17 mouse cellular contexts compared by ENCODE assay signal in the genomic region with DNA sequence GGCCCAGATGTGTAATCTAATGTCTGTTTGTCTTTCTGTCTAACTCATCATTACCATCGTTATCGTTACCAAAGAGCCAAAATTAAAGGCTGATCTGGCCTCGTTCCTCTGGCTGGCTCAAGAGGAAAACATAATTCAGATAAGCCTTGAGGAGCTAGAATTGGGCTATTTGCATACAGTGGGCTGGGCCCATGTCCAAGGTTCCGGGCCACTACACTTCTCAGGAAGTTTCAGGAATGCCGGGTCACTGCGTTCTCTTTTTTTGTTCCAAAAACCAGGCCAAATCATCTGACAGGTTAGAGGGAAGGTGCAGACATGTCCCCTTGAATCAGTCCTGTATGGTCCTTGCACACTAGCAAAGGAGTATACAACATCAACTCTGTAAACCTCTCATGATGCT.
A peak's percentile ranks its signal among the peaks of the same experiment; 100 is the strongest.
DNase-seq lines count a peak whose midpoint lies in the region; TF ChIP-seq lines count a peak whose summit lies in the region.
"Had no signal": no experiment of that assay in that cellular context is flagged by ENCODE, and none has a peak within 500 bp of the region (broad histone marks: within the 10 kb centered on the region; RNA-seq: fewer than 3 reads in every experiment).

No protein-coding gene starts in this region.

- WGBS in lung, adult 2 months: 34% methylated on average over 6 of the region's 6 CpGs
- WGBS in thymus, adult 2 months: 85% methylated on average over 6 of the region's 6 CpGs

- intact Hi-C loops in heart, postnatal 10 days (cut with DNase I): no loop called here

- no peaks in the 10 kb centered on the region for H3K27me3 ChIP-seq in thymus, adult 2 months (ENCODE audit: control insufficient read depth, insufficient read depth, low read length)
- H3K27me3 ChIP-seq: heart, embryonic 15.5 days; megakaryocyte, embryonic 14.5 days; neural tube, embryonic 13.5 days had no signal

- DNase-seq in heart, postnatal 10 days: peak; percentile 19 to 29
- DNase-seq in heart, adult 11 months: no peak
- peak; percentile 72 for DNase-seq in MN1 (ENCODE audit: low spot score)
- DNase-seq in adrenal gland, postnatal 36 days: peak; percentile 20 to 38
- DNase-seq in lung, adult 2 months: peak; percentile 34
- DNase-seq in thymus, postnatal 14 days: no peak
- no peak for DNase-seq in thymus, adult 2 months
- DNase-seq in retina, embryonic 14.5 days (ENCODE audit: low spot score): no peak
- DNase-seq: B cell, adult 2 months; cerebellum, adult 9-10 months; gastrocnemius, postnatal 10 days; thymus, adult 18-20 months had no signal

- no peak for TF ChIP-seq POLR2A in lung, adult 2 months (IDR thresholded peaks at IDR 0.05; ENCODE audit: borderline replicate concordance, extremely low read depth, low read depth, low read length)
- TF ChIP-seq POLR2A in thymus, adult 2 months (IDR thresholded peaks at IDR 0.05; ENCODE audit: control insufficient read depth, extremely low read depth, insufficient read depth, low read length, poor library complexity): no peak

- no peak overlapping the region for H3K4me3 ChIP-seq in lung, adult 2 months (replicated peaks; ENCODE audit: extremely low read depth, low read depth, low read length)
- no peak overlapping the region for H3K4me3 ChIP-seq in thymus, adult 2 months (ENCODE audit: control insufficient read depth, insufficient read depth, low read length)
- H3K4me3 ChIP-seq: heart, embryonic 15.5 days; limb, embryonic 10.5 days; megakaryocyte, embryonic 14.5 days; neural tube, embryonic 13.5 days had no signal

- no peak for TF ChIP-seq CTCF in lung, adult 2 months (IDR thresholded peaks at IDR 0.05; ENCODE audit: insufficient read depth, low read length)
- no peak for TF ChIP-seq CTCF in thymus, adult 2 months (IDR thresholded peaks at IDR 0.05; ENCODE audit: borderline replicate concordance, control insufficient read depth, extremely low read depth, insufficient read depth, low read length, poor library complexity)

- H3K27ac ChIP-seq in thymus, adult 2 months (ENCODE audit: control insufficient read depth, insufficient read depth, low read length): no peak overlapping the region
- H3K27ac ChIP-seq: heart, embryonic 15.5 days; limb, embryonic 10.5 days; liver, embryonic 14.5 days; neural tube, embryonic 13.5 days had no signal

- peaks cover 6% of the 10 kb centered on the region; the same call in 1 of the 2 replicates for H3K4me1 ChIP-seq in lung, adult 2 months (ENCODE audit: control insufficient read depth, insufficient read depth, low read length)
- H3K4me1 ChIP-seq in thymus, adult 2 months (replicated peaks; ENCODE audit: control insufficient read depth, insufficient read depth, low read length): no peaks in the 10 kb centered on the region
- H3K4me1 ChIP-seq: megakaryocyte, embryonic 14.5 days had no signal

- no peaks in the 10 kb centered on the region for H3K36me3 ChIP-seq in thymus, adult 2 months (ENCODE audit: control insufficient read depth, insufficient read depth, low read length)
- H3K36me3 ChIP-seq: heart, embryonic 15.5 days; limb, embryonic 10.5 days; neural tube, embryonic 13.5 days had no signal

Comparison
In these comparisons a context has a peak if more than half of its experiments do, and no peak if none do; other contexts are left out.
1. DNase-seq: peak in heart, postnatal 10 days (2 of 2), MN1 (single experiment), adrenal gland, postnatal 36 days (2 of 2) and lung, adult 2 months (single experiment); none in heart, adult 11 months (single experiment), thymus, postnatal 14 days (single experiment), thymus, adult 2 months (single experiment) and retina, embryonic 14.5 days (single experiment).